Mouse (Mus musculus) intestine, embryonic 14.5 days (tissue): Measurements from ENCODE around the gene Twnk. TPM values are rescaled to one million over a fixed set of nuclear protein-coding genes. Genes with fewer than 3 reads are reported as not detected.

ENCODE experiments used
- ATAC-seq: fragments of 200-750 bp; cut with Nextera tagmentation; replicated peaks from 2 replicates; pipeline ENCODE4 v1.8.0; 2017; ENCODE audit warnings: low read depth, moderate number of reproducible peaks, moderate TSS enrichment, moderate library complexity; ENCODE audit not compliant: low FRiP score, low TSS enrichment
- DNase-seq: peaks from one replicate; pipeline ENCODE4 v3.0.0-alpha.2; 2018; ENCODE audit warnings: low spot score
- H3K27ac ChIP-seq: fragments of 300-500 bp; sonication (generic); 2 replicates; pipeline ENCODE4 v1.5.1; 2014; ENCODE audit warnings: low read depth, mild to moderate bottlenecking, control low read depth
- H3K27me3 ChIP-seq: fragments of 300-500 bp; sonication (generic); replicated peaks from 2 replicates; pipeline ENCODE4 v1.6.1; 2014; ENCODE audit warnings: low read length, control low read depth; ENCODE audit not compliant: control insufficient read depth, insufficient read depth
- H3K36me3 ChIP-seq: fragments of 300-500 bp; sonication (generic); 2 replicates; pipeline ENCODE4 v1.6.1; 2014; ENCODE audit warnings: low read length, control low read depth; ENCODE audit not compliant: control insufficient read depth, insufficient read depth
- H3K4me1 ChIP-seq: fragments of 300-500 bp; sonication (generic); replicated peaks from 2 replicates; pipeline ENCODE4 v1.6.1; 2014; ENCODE audit warnings: low read length, control low read depth, mixed read lengths; ENCODE audit not compliant: control insufficient read depth, insufficient read depth
- H3K4me2 ChIP-seq: fragments of 300-500 bp; sonication (generic); 2 replicates; pipeline ENCODE4 v1.6.1; 2014; ENCODE audit warnings: low read length
- H3K4me3 ChIP-seq: fragments of 300-500 bp; sonication (generic); 2 replicates; pipeline ENCODE4 v1.5.1; 2014; ENCODE audit warnings: low read depth, low read length, control low read depth, mixed read lengths
- H3K9ac ChIP-seq: fragments of 300-500 bp; sonication (generic); 2 replicates; pipeline ENCODE4 v1.6.1; 2014; ENCODE audit warnings: mild to moderate bottlenecking, low read length
- H3K9me3 ChIP-seq: fragments of 300-500 bp; sonication (generic); 2 replicates; pipeline ENCODE4 v1.6.1; 2016; ENCODE audit warnings: low read length, control low read depth; ENCODE audit not compliant: control insufficient read depth
- WGBS: fragments of 180-500 bp; shearing (Covaris S2); extraction: QIAGEN DNeasy Blood & Tissue Kit; methylation state at CpG from one replicate; pipeline ENCODE4 v1.1.7; 2014; 5-methylcytosine and 5-hydroxymethylcytosine counted together
- polyA plus RNA-seq: library from polyadenylated mRNA; unstranded; fragments of >200 nt; fragmentation: Nextera tagmentation; extraction: Ambion mirVana; gene quantifications from 2 replicates; pipeline ENCODE4 v1.2.1, GENCODE M21; 2014

Twnk gene
- polyA plus RNA-seq, 1 experiment from 2014 or later = 16.7 TPM

DNA sequence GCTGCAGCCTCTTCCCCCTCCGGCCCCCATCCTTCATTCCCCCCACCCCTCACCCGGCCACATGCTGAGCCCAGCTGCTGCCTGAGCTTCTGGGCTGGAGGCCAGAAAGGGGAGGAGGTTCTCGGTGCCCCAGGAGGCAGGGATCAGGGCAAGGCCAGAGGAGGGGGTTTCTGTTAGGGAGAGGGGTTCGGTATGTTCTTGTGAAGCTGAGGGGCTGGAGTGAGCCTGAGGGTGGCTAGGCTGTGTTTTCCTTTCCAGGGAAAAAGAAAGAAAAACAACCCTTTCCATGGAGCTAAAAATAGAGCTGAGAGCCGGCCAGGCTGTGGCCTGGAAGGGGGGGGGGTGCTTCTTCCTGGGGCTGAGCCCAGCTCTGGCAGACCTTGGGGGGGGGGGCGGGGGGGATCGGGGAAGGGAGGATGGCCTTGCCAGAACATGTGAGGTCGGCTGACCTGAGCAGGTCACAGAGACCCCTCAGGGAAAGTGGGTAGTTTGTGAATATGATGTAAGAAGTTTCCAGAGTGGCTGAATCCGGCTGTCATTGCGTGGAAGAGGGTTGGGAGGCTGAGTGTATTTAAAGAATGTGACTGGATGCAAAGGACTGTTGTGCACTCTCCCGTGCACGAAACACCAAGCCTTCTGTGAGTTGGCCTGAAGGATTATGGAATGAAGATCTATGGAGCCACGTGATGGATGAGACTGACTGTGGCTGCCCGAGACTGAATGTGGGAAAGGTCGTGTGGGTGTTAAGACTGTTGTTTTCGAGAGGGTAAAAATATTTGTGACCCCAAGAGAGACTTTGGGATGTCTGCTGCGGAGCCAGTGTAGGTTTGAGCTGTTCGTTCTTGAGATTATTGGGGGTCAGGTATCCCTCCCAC is 11.1 kb downstream of the Twnk start:
- WGBS = 2% methylated on average over 17 of the region's 18 CpGs
- H3K4me2 ChIP-seq = peak overlapping the region; percentile 97
- no peaks in the 10 kb centered on the region for H3K27me3 ChIP-seq
- peaks cover 56% of the 10 kb centered on the region for H3K4me1 ChIP-seq
- H3K4me3 ChIP-seq = peak overlapping the region; percentile 56
- peaks cover 20% of the 10 kb centered on the region for H3K36me3 ChIP-seq
- peak overlapping the region; percentile 97 for H3K27ac ChIP-seq
- no peaks in the 10 kb centered on the region for H3K9me3 ChIP-seq
- DNase-seq = peak; percentile 87
- peak; percentile 16; the same call in 1 of the 2 replicates for ATAC-seq
- H3K9ac ChIP-seq = peak overlapping the region; percentile 75

DNA sequence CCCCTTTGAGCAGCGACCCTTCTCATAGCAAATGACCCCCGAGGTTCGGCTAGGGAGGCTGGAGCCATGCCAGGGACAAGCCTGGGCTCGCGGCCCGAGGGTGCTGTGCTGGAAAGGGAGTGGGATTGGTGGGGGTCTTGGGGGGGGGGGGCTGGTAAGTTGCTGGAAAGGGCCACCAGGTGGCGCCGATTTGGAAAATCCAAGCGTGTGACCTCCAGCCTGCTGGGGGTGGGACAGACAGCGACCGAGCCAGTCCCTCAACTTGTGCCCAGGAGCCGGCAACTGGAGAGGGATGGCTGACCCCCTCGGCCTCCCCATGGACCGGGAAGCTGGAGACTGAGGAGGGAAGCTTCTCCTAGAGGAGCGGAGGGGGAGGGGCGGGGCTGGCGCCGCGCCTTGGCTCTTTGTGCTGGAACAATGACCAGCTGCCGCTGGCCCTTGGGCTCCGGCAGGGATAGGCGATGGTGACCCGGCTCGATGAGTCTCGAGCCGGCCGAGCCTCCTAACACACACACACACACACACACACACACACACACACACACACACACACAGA is 11.8 kb downstream of the Twnk start:
- Histone ChIP-seq H3K27me3 (no peaks in the 10 kb centered on the region), H3K27ac (peak overlapping the region; percentile 97), H3K4me1 (peaks cover 62% of the 10 kb centered on the region), H3K9me3 (no peaks in the 10 kb centered on the region), H3K4me2 (peak overlapping the region; percentile 97), H3K4me3 (peak overlapping the region; percentile 56), H3K9ac (peak overlapping the region; percentile 75), H3K36me3 (peaks cover 20% of the 10 kb centered on the region)
- WGBS = under 1% methylated on average over 20 of the region's 27 CpGs
- ATAC-seq = peak; percentile 48
- peak; percentile 88 for DNase-seq

DNA sequence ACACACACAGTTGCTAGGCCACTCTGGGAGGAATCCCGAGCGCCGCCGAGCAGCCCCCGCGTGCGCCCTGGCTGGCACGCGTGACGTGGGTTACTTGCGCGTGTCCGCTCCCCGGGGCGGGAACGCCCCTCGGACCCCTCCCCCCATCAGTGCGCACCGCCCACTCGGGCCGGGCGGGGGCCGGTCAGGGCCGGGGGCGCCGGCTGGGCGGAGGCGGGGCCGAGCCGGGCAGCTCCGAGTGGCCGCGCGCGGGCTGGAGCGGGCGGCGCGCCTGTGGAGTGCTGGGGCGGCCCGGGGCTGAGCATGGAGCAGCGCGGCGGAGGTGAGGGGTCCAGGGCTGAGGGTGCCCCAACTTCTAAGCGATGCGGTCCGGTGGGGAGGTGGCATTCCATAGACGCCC is 12.4 kb downstream of the Twnk start:
- Histone ChIP-seq H3K4me1 (peaks cover 59% of the 10 kb centered on the region), H3K4me3 (peak overlapping the region; percentile 56), H3K4me2 (peak overlapping the region; percentile 97), H3K9me3 (no peaks in the 10 kb centered on the region), H3K27me3 (no peaks in the 10 kb centered on the region), H3K27ac (peak overlapping the region; percentile 97), H3K36me3 (peaks cover 23% of the 10 kb centered on the region), H3K9ac (peak overlapping the region; percentile 75)
- under 1% methylated on average over 42 of the region's 48 CpGs for WGBS
- ATAC-seq (peak; percentile 68), DNase-seq (peak; percentile 91)

DNA sequence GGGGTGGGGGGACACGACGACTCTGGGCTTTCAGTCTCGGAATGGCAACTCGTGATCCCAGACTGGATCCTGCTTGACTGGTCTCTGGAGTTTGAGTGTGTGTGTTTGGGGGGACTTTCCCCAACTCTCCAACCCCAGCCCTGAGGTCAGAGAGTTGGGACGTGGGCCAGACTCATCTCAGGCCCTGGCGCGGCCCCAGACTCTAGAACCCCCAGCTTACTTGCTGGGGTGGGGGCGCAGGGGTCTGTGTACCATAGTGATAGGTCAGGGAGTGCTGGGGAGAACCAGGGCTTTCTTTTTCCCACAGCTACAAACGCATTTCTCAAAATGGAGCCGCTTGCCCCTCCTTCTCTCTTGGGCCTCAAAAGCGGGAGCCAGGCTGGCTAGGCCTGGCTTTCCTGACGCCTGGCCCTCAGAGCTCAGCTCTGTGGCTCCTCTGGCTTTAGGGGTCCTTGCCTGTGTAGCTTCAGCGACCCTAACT is 12.9 kb downstream of the Twnk start:
- peak overlapping the region; percentile 56 for H3K4me3 ChIP-seq
- H3K27me3 ChIP-seq = no peaks in the 10 kb centered on the region
- peak overlapping the region; percentile 97 for H3K27ac ChIP-seq
- 0% methylated on average over 13 of the region's 13 CpGs for WGBS
- DNase-seq (peak; percentile 76), ATAC-seq (no peak)
- no peaks in the 10 kb centered on the region for H3K9me3 ChIP-seq
- H3K4me1 ChIP-seq = peaks cover 55% of the 10 kb centered on the region
- peaks cover 24% of the 10 kb centered on the region for H3K36me3 ChIP-seq
- H3K4me2 ChIP-seq = peak overlapping the region; percentile 97
- H3K9ac ChIP-seq = peak overlapping the region; percentile 75

DNA sequence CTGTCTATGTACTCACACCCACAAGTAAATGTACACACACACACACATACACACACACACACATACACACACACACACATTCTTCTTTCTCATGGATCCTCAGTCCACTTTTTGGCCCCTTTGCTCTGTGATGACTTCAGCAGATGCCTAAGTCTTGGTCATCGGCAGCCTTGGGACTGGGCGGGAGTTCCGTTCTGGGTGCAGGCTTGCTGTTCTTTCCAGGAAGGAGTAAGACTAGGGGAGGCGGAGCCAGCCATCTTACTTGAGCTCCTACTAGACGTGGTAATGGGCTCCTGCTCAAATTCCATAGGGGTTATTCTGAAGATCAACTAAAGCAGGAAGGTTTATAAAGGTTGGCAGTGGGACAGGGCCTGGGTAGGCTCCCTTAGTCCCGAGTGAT is 14.9 kb downstream of the Twnk start:
- Histone ChIP-seq H3K4me2 (peak overlapping the region; percentile 97), H3K27me3 (no peaks in the 10 kb centered on the region), H3K27ac (no peak overlapping the region; the same call in 1 of the 2 replicates), H3K4me1 (peaks cover 38% of the 10 kb centered on the region), H3K9ac (no peak overlapping the region), H3K9me3 (no peaks in the 10 kb centered on the region), H3K36me3 (peaks cover 41% of the 10 kb centered on the region), H3K4me3 (no peak overlapping the region)
- no peak for ATAC-seq
- DNase-seq = no peak
- 54% methylated on average over 6 of the region's 6 CpGs for WGBS

DNA sequence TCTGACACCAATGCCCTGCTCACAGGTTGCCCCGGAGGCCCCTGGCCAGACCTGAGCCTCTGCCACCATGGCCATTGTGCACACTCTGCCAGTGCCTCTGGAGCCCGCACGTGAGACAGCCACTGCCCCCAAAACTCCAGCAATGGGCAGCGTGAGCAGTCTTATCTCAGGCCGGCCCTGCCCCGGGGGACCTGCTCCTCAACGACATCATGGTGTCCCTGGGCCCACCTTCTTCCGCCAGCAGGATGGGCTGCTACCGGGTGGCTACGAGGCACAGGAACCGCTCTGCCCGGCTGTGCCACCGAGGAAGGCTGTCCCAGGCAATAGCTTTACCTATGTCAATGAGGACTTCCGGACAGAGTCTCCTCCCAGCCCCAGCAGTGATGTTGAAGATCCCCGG is 15.9 kb downstream of the Twnk start:
- ATAC-seq = no peak
- Histone ChIP-seq H3K4me1 (peaks cover 38% of the 10 kb centered on the region), H3K4me3 (no peak overlapping the region), H3K36me3 (peaks cover 51% of the 10 kb centered on the region), H3K27me3 (no peaks in the 10 kb centered on the region), H3K9me3 (no peaks in the 10 kb centered on the region), H3K9ac (0 out of 2 replicates have a peak overlapping the region, but pooled peaks have one; percentile 13), H3K4me2 (no peak overlapping the region), H3K27ac (no peak overlapping the region)
- no peak for DNase-seq
- 85% methylated on average over 15 of the region's 15 CpGs for WGBS

DNA sequence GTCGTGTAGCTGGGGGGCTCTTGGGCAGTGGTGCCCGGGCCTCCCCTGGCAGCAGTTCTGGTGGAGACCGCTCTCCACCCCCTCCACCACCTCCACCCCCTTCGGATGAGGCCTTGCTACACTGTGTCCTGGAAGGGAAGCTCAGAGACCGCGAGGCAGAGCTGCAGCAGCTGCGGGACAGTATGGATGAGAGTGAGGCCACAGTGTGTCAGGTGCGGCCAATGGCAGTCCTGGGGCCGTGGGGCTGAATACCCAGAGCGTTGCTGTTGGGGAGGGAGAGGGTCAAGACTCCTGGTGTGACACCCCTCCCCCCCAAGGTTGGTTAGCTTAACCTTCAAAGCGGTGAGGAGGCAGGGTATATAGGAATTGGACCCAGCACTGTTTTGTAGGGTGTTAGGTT is 18.5 kb downstream of the Twnk start:
- WGBS = 82% methylated on average over 11 of the region's 11 CpGs
- H3K36me3 ChIP-seq = peaks cover 77% of the 10 kb centered on the region
- H3K4me1 ChIP-seq = peaks cover 38% of the 10 kb centered on the region

DNA sequence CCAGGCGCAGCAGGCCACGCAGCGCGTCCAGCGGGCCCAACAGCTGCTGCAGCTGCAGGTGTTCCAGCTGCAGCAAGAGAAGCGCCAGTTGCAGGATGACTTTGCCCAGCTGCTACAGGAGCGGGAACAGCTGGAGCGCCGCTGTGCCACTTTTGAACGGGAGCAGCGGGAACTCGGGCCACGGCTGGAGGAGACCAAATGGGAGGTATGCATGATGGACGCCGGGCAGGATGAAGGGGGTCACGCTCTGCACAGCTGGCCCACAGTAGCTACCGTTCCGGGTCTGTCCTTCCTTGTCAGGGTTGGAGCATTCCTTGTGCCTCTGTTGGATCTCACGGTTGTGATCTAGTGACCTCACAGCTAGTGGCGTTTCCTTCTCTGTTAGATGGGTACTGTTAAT is 19.3 kb downstream of the Twnk start:
- Histone ChIP-seq H3K9me3 (no peaks in the 10 kb centered on the region), H3K4me1 (peaks cover 33% of the 10 kb centered on the region), H3K4me2 (no peak overlapping the region), H3K36me3 (peaks cover 77% of the 10 kb centered on the region), H3K9ac (no peak overlapping the region), H3K27me3 (no peaks in the 10 kb centered on the region), H3K27ac (no peak overlapping the region), H3K4me3 (no peak overlapping the region)
- DNase-seq (no peak), ATAC-seq (no peak)
- WGBS = 83% methylated on average over 20 of the region's 20 CpGs

More for the DNA sequence above, 18.5 kb downstream of the Twnk start:
- no peaks in the 10 kb centered on the region for H3K9me3 ChIP-seq
- no peak for DNase-seq
- H3K27ac ChIP-seq = no peak overlapping the region
- ATAC-seq = no peak
- no peak overlapping the region for H3K4me2 ChIP-seq
- H3K9ac ChIP-seq = no peak overlapping the region
- H3K4me3 ChIP-seq = no peak overlapping the region
- H3K27me3 ChIP-seq = no peaks in the 10 kb centered on the region
